Mouse (Mus musculus): ENCODE data around the gene Cntn3. TPM values are rescaled to one million over a fixed set of nuclear protein-coding genes. Genes with fewer than 3 reads are reported as not detected.

Cntn3 gene
- polyA plus RNA-seq (2017; shearing (Covaris generic)) = 0.15 TPM

DNA sequence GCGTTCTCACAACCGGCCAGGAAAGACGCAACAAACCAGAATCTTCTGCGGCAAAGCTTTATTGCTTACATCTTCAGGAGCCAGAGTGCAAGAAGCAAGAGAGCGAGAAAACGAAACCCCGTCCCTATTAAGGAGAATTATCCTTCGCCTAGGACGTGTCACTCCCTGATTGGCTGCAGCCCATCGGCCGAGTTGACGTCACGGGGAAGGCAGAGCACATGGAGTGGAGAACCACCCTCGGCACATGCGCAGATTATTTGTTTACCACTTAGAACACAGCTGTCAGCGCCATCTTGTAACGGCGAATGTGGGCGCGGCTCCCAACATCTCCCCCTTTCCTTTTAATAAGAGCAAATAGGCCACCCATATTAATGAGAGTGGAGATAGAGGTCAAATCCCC, at the start of gene Cntn3:
TSS of gene Cntn3 (minus strand) at position 101 of the 400 bp plus-strand sequence.

